Mouse (Mus musculus) ES-E14 (cell line): Measurements from ENCODE around the gene Pde4d. TPM values are rescaled to one million over a fixed set of nuclear protein-coding genes. Genes with fewer than 3 reads are reported as not detected.

Source experiments
- DNase-seq: peaks from one replicate; pipeline ENCODE4 v3.0.0-alpha.2; 2013; ENCODE audit warnings: low read depth, low spot score
- H3K27ac ChIP-seq: 2 replicates; pipeline ENCODE4 v1.5.1; 2012; ENCODE audit warnings: low read depth, mild to moderate bottlenecking, low read length, moderate library complexity, mixed read lengths; ENCODE audit not compliant: poor library complexity, insufficient read depth, severe bottlenecking
- H3K36me3 ChIP-seq: 2 replicates; pipeline ENCODE4 v1.6.1; 2012; ENCODE audit warnings: mild to moderate bottlenecking, low read length, moderate library complexity, mixed read lengths; ENCODE audit not compliant: control insufficient read depth, poor library complexity, insufficient read depth, severe bottlenecking
- H3K4me1 ChIP-seq, 2 experiments: fragments of 150-350 bp in 1 of 2; sonication (generic) in 1 of 2; 2 replicates each; pipeline ENCODE4 v1.6.1; 2012; ENCODE audit warnings: low read length in 2 of 2, mild to moderate bottlenecking in 1 of 2, mixed read lengths in 1 of 2; ENCODE audit not compliant: control insufficient read depth in 2 of 2, insufficient read depth in 2 of 2, poor library complexity in 1 of 2
- H3K4me3 ChIP-seq, 2 experiments: fragments of 150-350 bp in 1 of 2; sonication (generic) in 1 of 2; 2 replicates each; pipeline ENCODE4 v1.5.1; 2012; ENCODE audit warnings: low read length in 2 of 2, low read depth in 1 of 2, mild to moderate bottlenecking in 1 of 2, mixed read lengths in 1 of 2; ENCODE audit not compliant: insufficient read depth in 1 of 2, poor library complexity in 1 of 2, severe bottlenecking in 1 of 2
- H3K9ac ChIP-seq: 2 replicates; pipeline ENCODE4 v1.6.1; 2012; ENCODE audit warnings: low read depth, mild to moderate bottlenecking, low read length, mixed read lengths; ENCODE audit not compliant: poor library complexity, insufficient read depth, severe bottlenecking
- H3K9me3 ChIP-seq: fragments of 150-350 bp; sonication (generic); 2 replicates; pipeline ENCODE4 v1.6.1; 2012; ENCODE audit warnings: low read depth, mild to moderate bottlenecking, low read length; ENCODE audit not compliant: control insufficient read depth, insufficient read depth
- CHD2 ChIP-seq: IDR thresholded peaks from 2 replicates; pipeline ENCODE4 v1.6.1; 2014; ENCODE audit warnings: mild to moderate bottlenecking, low read depth, low read length, inconsistent platforms
- HCFC1 ChIP-seq: IDR thresholded peaks from 2 replicates; pipeline ENCODE4 v1.6.1; 2012; ENCODE audit warnings: low read length, inconsistent platforms, borderline replicate concordance; ENCODE audit not compliant: insufficient read depth
- MAFK ChIP-seq: IDR thresholded peaks from 2 replicates; pipeline ENCODE4 v1.6.1; 2014; ENCODE audit warnings: mild to moderate bottlenecking, low read depth, low read length, inconsistent platforms; ENCODE audit not compliant: insufficient read depth
- ZC3H11A ChIP-seq: IDR thresholded peaks from 2 replicates; pipeline ENCODE4 v1.6.1; 2012; ENCODE audit warnings: low read depth, mild to moderate bottlenecking, inconsistent platforms, low read length, borderline replicate concordance
- ZNF384 ChIP-seq: IDR thresholded peaks from 2 replicates; pipeline ENCODE4 v1.6.1; 2012; ENCODE audit warnings: low read depth, low read length, inconsistent platforms
- in situ Hi-C, 2 experiments: fragments of 600-800 bp; cut with MboI; formaldehyde crosslinking; loops; one replicate each; pipeline ENCODE4 v1.15.1; 2025; ENCODE audit warnings: low sequenced_read_pairs in 2 of 2, inconsistent platforms in 1 of 2; ENCODE audit not compliant: unreplicated experiment in 2 of 2
- total RNA-seq: library from RNA; depleted of rRNA; stranded (reverse); fragments of 300-350 nt; gene quantifications from 2 replicates; pipeline ENCODE4 v1.2.3, GENCODE M21; 2012

Gene Pde4d
- total RNA-seq, 1 experiment = 10.4 TPM

DNA sequence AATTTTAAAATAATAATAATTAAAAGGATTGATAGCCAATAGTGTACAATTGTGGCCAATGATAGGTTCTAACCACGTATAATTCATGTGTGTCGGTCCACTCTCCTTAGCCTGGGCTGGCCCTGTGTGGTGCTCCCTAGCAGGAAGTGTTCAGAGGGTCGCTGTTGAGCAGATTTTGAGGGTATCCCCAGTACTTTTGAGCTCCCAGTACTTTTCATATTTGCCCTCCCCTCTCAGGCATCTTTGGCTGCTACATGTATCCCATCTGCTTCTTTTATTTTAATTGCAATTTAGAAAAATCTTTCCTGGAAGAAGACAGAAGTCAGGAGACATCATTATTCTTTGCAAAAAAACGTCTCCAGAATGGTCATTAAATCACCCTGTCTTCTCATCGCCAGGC lies 1119.7 kb downstream of the Pde4d start:
- Histone ChIP-seq H3K9ac (no peak overlapping the region), H3K27ac (no peak overlapping the region), H3K9me3 (no peaks in the 10 kb centered on the region), H3K4me3 (no peak overlapping the region), H3K36me3 (no peaks in the 10 kb centered on the region), H3K4me1 (peaks cover 0 to 2% of the 10 kb centered on the region in 2 experiments; a peak in 1 of 4 replicates)
- in situ Hi-C loops = no loop called here
- TF ChIP-seq ZNF384 (no peak), HCFC1 (no peak), MAFK (no peak)
- no peak for DNase-seq

DNA sequence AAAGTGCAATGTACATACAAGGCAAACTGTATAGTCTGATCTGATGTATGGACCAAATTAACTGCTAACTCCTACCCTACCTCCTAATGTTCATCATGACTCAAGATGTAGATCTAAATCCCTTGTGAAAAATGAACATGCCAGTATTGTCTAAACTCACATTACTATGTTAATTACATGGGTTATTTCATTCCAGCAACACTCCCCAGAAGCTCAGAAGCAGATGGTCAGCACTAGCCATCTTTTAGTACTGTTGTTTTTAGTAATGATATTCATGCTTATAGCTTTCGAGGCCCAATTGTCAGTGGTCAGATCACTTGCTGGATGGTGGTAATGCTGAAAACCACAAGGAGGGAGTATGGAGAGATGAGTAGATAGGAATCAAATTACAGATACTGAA lies 1127.0 kb downstream of the Pde4d start:
- Histone ChIP-seq H3K27ac (no peak overlapping the region), H3K4me3 (no peak overlapping the region), H3K36me3 (no peaks in the 10 kb centered on the region), H3K9me3 (no peaks in the 10 kb centered on the region), H3K9ac (no peak overlapping the region), H3K4me1 (no peaks in the 10 kb centered on the region)
- TF ChIP-seq CHD2 = no peak
- TF ChIP-seq MAFK = no peak
- no peak for TF ChIP-seq ZNF384
- no peak for DNase-seq
- in situ Hi-C loops = no loop called here

DNA sequence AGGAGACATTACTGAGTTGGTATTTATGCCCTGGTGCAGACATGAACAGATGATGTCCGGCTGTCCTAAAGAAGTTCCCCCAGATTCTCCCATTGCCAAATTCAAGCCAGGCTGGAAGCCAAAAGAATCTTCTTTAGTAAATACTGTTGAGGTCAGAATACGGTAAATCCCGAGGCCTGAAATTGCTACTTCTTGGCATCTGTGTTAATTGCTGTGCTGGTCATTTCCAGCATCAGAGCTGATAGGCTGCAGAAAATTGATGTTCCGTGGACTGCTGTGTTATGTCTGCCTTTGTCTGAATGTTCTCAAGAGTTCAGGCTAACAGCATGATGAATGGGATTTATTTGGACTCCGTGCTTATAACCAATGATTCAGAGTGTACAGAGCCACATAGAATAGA lies 1127.7 kb downstream of the Pde4d start:
- Histone ChIP-seq H3K9me3 (no peaks in the 10 kb centered on the region), H3K27ac (no peak overlapping the region), H3K4me1 (no peaks in the 10 kb centered on the region), H3K36me3 (no peaks in the 10 kb centered on the region), H3K9ac (no peak overlapping the region), H3K4me3 (no peak overlapping the region)
- TF ChIP-seq ZNF384 (no peak), HCFC1 (no peak)
- in situ Hi-C loops = no loop called here
- no peak for DNase-seq

DNA sequence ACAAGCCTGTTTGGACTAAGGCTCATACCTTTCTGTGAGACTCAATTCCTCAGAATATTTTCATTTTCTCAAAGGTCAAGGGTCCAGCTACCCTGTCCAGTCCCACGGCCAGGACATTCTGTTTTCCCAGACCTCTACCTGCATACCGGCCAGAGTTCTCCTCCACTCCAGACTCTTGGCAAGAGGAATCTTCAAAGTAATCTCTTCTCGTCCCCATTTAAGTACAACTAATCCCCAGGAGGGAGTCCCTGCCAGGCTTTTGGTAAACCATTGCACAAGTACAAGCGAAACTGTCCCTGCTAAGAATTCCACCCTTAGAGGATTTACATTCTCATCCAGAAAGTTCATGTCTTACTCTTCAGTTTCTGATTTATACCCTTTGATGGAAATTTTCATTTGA lies 1128.2 kb downstream of the Pde4d start:
- in situ Hi-C loops = no loop called here
- H3K4me3 ChIP-seq = no peak overlapping the region
- H3K9ac ChIP-seq = no peak overlapping the region
- H3K27ac ChIP-seq = no peak overlapping the region
- no peaks in the 10 kb centered on the region for H3K36me3 ChIP-seq
- no peak for DNase-seq
- TF ChIP-seq CHD2 (no peak), HCFC1 (no peak), ZC3H11A (no peak), ZNF384 (no peak), MAFK (no peak)
- H3K4me1 ChIP-seq = no peaks in the 10 kb centered on the region
- H3K9me3 ChIP-seq = no peaks in the 10 kb centered on the region

DNA sequence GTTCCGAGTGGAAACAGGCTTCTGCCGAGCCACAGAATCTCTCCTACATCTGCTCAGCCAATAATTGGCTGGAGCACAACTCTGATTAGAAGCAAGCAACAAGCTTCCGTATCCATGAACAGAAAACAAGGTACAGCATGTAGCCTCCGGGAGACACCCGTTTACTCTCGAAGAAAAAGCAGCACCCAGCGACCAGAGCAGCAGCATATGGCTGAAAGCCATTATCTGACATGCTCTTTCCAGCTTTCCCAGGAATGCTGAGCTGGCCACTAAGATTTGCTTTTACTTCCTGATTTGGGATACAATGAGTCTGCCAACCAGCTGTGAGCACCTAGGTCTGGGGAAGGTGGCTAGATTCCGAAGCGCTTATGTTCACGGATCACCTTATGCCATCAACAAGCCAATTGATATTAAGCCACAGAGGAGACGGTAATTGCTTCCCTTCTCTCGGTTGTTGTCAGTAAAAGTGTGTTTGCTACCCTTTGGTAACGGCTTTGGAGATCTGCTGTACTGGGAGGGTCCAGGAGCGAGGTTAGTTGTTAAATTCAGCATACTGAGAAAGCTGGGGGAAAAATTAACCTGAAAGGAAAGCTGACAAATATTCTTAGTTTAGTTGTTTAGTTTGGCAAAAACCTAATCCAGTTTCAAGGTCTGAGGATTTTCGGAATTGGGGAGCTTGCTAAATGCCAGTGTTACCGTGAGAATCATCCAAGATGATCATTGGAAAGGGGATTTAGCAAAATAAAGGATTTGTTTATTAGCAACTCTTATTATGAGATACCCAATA lies 1131.7 kb downstream of the Pde4d start:
- Histone ChIP-seq H3K4me3 (no peak overlapping the region), H3K9ac (no peak overlapping the region), H3K4me1 (no peaks in the 10 kb centered on the region), H3K36me3 (no peaks in the 10 kb centered on the region), H3K27ac (no peak overlapping the region), H3K9me3 (no peaks in the 10 kb centered on the region)
- no peak for DNase-seq
- TF ChIP-seq HCFC1 = no peak
- TF ChIP-seq MAFK = no peak
- TF ChIP-seq ZC3H11A = no peak
- no peak for TF ChIP-seq CHD2
- no peak for TF ChIP-seq ZNF384
- in situ Hi-C loops = no loop called here
